Mouse (Mus musculus) erythroblast, embryonic 14.5 days (primary cell): ENCODE data around the gene Tnxb.

ENCODE experiments used
- GATA1 ChIP-seq: IDR thresholded peaks from 2 replicates; pipeline ENCODE4 v1.6.1; 2012; ENCODE audit warnings: low read length, inconsistent platforms, mixed read lengths
- TAL1 ChIP-seq: IDR thresholded peaks from 3 replicates; pipeline ENCODE4 v1.6.1; 2012; ENCODE audit warnings: low read length, inconsistent platforms, mixed read lengths

GRCm38 (mm10) chr17:34658145-34658544 is 12.2 kb upstream of the Tnxb start:
- TF ChIP-seq GATA1, result no peak
- no peak for TF ChIP-seq TAL1
